Mouse (Mus musculus): ENCODE measurements around the gene Gm17079.

GRCm38 (mm10) chr14:51717083-51717482, 21.8 kb upstream of the Gm17079 start, which contains the start of gene Gm5800:
- TF ChIP-seq BHLHE40 (IDR thresholded peaks at IDR 0.05; ENCODE audit: borderline replicate concordance, low read depth, low read length): no peak
- TF ChIP-seq CTCF (IDR thresholded peaks at IDR 0.05 in 2 of 3, conservative IDR thresholded peaks at IDR 0.05 in 1 of 3; ENCODE audit: control insufficient read depth in 1 of 3, insufficient read depth in 1 of 3, low read depth in 2 of 3, low read length in 3 of 3, poor library complexity in 1 of 3, severe bottlenecking in 1 of 3): no peak
